In the genomic region with DNA sequence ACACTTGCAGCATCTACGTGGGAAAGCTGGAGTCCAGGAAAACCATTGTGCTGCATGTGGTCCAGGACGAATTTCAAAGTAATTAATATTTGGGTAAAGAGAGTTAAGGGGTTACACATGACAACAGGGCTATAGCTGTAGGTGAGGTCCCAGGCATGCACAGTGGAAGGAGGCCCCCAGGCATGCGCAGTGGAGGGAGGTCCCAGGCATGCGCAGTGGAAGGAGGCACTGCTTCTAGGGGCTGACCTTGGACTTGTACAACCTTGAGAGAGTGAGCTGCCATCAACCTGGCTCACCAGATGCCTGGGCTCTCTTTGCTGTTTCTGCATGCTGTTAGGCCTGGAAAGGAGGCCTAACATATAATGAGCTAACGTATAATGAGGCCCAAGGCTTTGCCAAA, we compare ENCODE assay signal across 12 mouse cellular contexts. TPM values are rescaled to one million over a fixed set of nuclear protein-coding genes. Genes with fewer than 3 reads are reported as not detected.
"Had no signal": no experiment of that assay in that cellular context is flagged by ENCODE, and none has a peak within 500 bp of the region (broad histone marks: within the 10 kb centered on the region; RNA-seq: fewer than 3 reads in every experiment).

No protein-coding gene starts in this region.

- H3K9me3 ChIP-seq: neural tube, embryonic 13.5 days; neural tube, embryonic 15.5 days; stomach, embryonic 15.5 days had no signal

- H3K27me3 ChIP-seq: neural tube, embryonic 13.5 days; neural tube, embryonic 15.5 days; stomach, embryonic 15.5 days had no signal

- DNase-seq: retina, postnatal 1 day; right cerebral cortex, adult 18-20 months; right cerebral cortex, postnatal 14 days; right cerebral cortex, postnatal 25 days; right cerebral cortex, postnatal 4 days; spleen, adult 18-20 months had no signal

- H3K36me3 ChIP-seq: neural tube, embryonic 13.5 days; neural tube, embryonic 15.5 days; stomach, embryonic 15.5 days had no signal

- H3K9ac ChIP-seq: neural tube, embryonic 13.5 days; neural tube, embryonic 15.5 days; stomach, embryonic 15.5 days had no signal

- H3K27ac ChIP-seq: neural tube, embryonic 13.5 days; neural tube, embryonic 15.5 days; stomach, embryonic 15.5 days had no signal

- H3K4me1 ChIP-seq: neural tube, embryonic 13.5 days; neural tube, embryonic 15.5 days; stomach, embryonic 15.5 days had no signal

- H3K4me3 ChIP-seq: neural tube, embryonic 13.5 days; neural tube, embryonic 15.5 days; stomach, embryonic 15.5 days had no signal

RNA-seq across cellular contexts. Expression of gene Jaml, which starts 18.9 kb away (rescaled TPM):
- polyA plus RNA-seq: neural tube, embryonic 14.5 days; testis, adult 2 months had no signal

RNA-seq across cellular contexts. Expression of gene Scn4b, which starts 40.3 kb away (rescaled TPM):
- polyA plus RNA-seq: stomach, embryonic 14.5 days had no signal

RNA-seq across cellular contexts. Expression of gene Mpzl2, which starts 58.3 kb away (rescaled TPM):
- polyA plus RNA-seq: neural tube, embryonic 14.5 days had no signal
